Mouse (Mus musculus): ENCODE results near the gene Megf11. TPM values are rescaled to one million over a fixed set of nuclear protein-coding genes. Genes with fewer than 3 reads are reported as not detected.

The Megf11 gene
- polyA plus RNA-seq (2016; fragmentation: Nextera tagmentation; extraction: Ambion mirVana), result 0.92 and 0.99 TPM in 2 replicates

GRCm38 (mm10) chr9:64385511-64386465 is at the start of gene Megf11:
Gene Megf11, plus strand, starts transcription at chr9:64385626.
- DNase-seq (ENCODE audit: extremely low spot score, low spot score), result peak; percentile 72
- WGBS, result under 1% methylated on average over 92 of the region's 93 CpGs
- Histone ChIP-seq H3K27me3 (ENCODE audit: poor library complexity, severe bottlenecking) (peaks cover 86% of the 10 kb centered on the region), H3K9me3 (no peaks in the 10 kb centered on the region), H3K4me3 (peak within 1 kb of the TSS; percentile 74), H3K4me1 (peaks cover 29% of the 10 kb centered on the region), H3K36me3 (replicated peaks) (no peaks in the 10 kb centered on the region), H3K27ac (peak within 1 kb of the TSS; percentile 72)

GRCm38 (mm10) chr9:64335825-64336224 is 49.6 kb upstream of the Megf11 start:
- no peak for DNase-seq (ENCODE audit: extremely low spot score, low spot score)
- Histone ChIP-seq H3K27ac (no peak overlapping the region), H3K4me1 (peaks cover 18% of the 10 kb centered on the region), H3K27me3 (ENCODE audit: poor library complexity, severe bottlenecking) (no peaks in the 10 kb centered on the region), H3K9me3 (no peaks in the 10 kb centered on the region), H3K4me3 (no peak overlapping the region), H3K36me3 (replicated peaks) (peaks cover 17% of the 10 kb centered on the region)
- WGBS, result 90% methylated on average over 6 of the region's 6 CpGs

DNA sequence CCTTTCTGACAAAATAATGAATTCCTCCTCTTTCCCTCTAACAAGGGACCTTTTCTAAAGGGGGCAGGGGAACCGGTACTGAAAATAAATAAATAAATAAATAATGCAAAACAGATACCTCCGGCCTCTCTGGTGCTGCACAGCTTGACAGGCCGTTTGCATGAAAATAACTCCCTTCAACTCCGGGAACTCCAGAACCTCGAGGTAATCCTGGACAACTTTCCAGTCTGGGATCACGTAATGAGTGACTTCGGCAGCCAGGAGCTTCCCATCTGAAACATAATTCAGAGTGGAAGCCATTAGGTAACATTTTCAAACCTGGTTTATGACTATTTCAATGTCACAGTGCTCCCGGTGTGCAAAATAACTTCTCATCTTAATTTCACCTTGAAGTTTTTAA is 46.1 kb upstream of the Megf11 start:
- peak overlapping the region; percentile 59 for H3K4me3 ChIP-seq
- 35% methylated on average over 8 of the region's 8 CpGs for WGBS
- no peak for DNase-seq (ENCODE audit: extremely low spot score, low spot score)

DNA sequence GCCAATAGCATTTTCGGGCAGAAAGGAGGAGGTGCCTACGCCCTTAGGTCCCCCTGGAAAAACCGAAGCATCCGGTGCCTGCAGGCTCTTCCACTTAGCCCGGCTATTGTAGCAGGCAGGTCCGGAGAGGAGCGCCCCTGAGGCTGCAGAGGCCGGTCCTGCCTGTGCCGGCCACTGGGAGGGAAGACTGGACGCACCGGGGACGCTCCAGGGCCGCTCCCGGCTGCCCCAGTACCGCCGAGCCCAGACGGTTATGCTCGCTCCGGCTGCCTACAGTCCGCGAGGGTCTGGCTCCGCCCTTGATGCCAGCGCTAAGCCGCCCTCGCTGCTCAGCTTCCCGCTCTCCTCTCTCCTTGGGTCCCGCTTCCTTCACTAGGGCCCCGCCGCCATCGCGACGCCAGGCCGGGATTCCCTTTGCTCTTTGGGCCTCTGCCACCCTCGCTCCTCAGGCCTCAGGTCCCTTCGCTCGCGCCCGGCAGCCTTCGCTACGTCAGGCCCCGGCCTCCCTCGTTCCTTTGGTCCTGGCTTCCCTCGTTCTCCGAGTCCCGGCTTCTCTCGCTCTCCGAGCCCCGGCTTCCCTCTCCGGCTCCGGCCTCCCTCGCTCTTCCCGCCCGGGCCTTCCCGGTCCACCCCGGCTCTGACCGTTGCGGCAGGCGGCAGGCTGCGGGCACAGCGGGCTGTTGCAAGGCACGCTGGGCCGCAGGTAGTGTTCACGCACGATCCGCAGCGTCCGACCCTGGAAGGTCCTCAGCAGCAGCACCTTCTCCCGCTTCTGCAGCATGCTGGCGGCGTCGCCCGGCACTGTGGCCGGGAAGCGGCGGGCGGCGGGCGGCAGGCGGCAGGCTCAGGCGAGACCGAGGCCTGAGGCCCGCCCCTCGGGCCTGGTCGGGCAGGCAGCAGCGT is 44.8 kb upstream of the Megf11 start:
- under 1% methylated on average over 85 of the region's 85 CpGs for WGBS
- Histone ChIP-seq H3K4me1 (peaks cover 25% of the 10 kb centered on the region), H3K9me3 (no peaks in the 10 kb centered on the region), H3K4me3 (peak overlapping the region; percentile 59), H3K27me3 (ENCODE audit: poor library complexity, severe bottlenecking) (no peaks in the 10 kb centered on the region), H3K36me3 (replicated peaks) (peaks cover 17% of the 10 kb centered on the region), H3K27ac (peak overlapping the region; percentile 100)
- peak; percentile 82 for DNase-seq (ENCODE audit: extremely low spot score, low spot score)

More for the DNA sequence above, 46.1 kb upstream of the Megf11 start:
- Histone ChIP-seq H3K27me3 (ENCODE audit: poor library complexity, severe bottlenecking) (no peaks in the 10 kb centered on the region), H3K36me3 (replicated peaks) (peaks cover 17% of the 10 kb centered on the region), H3K4me1 (peaks cover 25% of the 10 kb centered on the region), H3K9me3 (no peaks in the 10 kb centered on the region), H3K27ac (no peak overlapping the region)

GRCm38 (mm10) chr9:64341254-64341566 is 44.2 kb upstream of the Megf11 start, which contains the start of gene Dis3l:
Gene Dis3l, minus strand, starts transcription at chr9:64341288.
- WGBS, result 19% methylated on average over 16 of the region's 16 CpGs
- no peak for DNase-seq (ENCODE audit: extremely low spot score, low spot score)

GRCm38 (mm10) chr9:64341671-64342070 is 43.8 kb upstream of the Megf11 start:
- H3K4me3 ChIP-seq, result peak overlapping the region; percentile 59; the same call in 1 of the 2 replicates
- H3K9me3 ChIP-seq, result no peaks in the 10 kb centered on the region
- H3K27ac ChIP-seq, result peak overlapping the region; percentile 100; the same call in 1 of the 2 replicates
- no peak for DNase-seq (ENCODE audit: extremely low spot score, low spot score)
- H3K27me3 ChIP-seq (ENCODE audit: poor library complexity, severe bottlenecking), result no peaks in the 10 kb centered on the region
- WGBS, result 91% methylated on average over 8 of the region's 8 CpGs
- peaks cover 25% of the 10 kb centered on the region for H3K4me1 ChIP-seq
- H3K36me3 ChIP-seq (replicated peaks), result 0 out of 2 replicates have a peak, but pooled peaks cover 9% of the 10 kb centered on the region

More at GRCm38 (mm10) chr9:64341254-64341566, 44.2 kb upstream of the Megf11 start, which contains the start of gene Dis3l:
- H3K27me3 ChIP-seq (ENCODE audit: poor library complexity, severe bottlenecking), result no peaks in the 10 kb centered on the region
- peaks cover 25% of the 10 kb centered on the region for H3K4me1 ChIP-seq
- H3K36me3 ChIP-seq (replicated peaks), result peaks cover 14% of the 10 kb centered on the region
- no peaks in the 10 kb centered on the region for H3K9me3 ChIP-seq
- peak within 1 kb of the TSS; percentile 100 for H3K27ac ChIP-seq
- peak within 1 kb of the TSS; percentile 59 for H3K4me3 ChIP-seq

GRCm38 (mm10) chr9:64343656-64344055 is 41.8 kb upstream of the Megf11 start:
- Histone ChIP-seq H3K36me3 (replicated peaks) (no peaks in the 10 kb centered on the region), H3K27me3 (ENCODE audit: poor library complexity, severe bottlenecking) (no peaks in the 10 kb centered on the region), H3K4me1 (peaks cover 25% of the 10 kb centered on the region), H3K9me3 (no peaks in the 10 kb centered on the region), H3K27ac (no peak overlapping the region), H3K4me3 (no peak overlapping the region)
- 90% methylated on average over 2 of the region's 2 CpGs for WGBS
- no peak for DNase-seq (ENCODE audit: extremely low spot score, low spot score)

DNA sequence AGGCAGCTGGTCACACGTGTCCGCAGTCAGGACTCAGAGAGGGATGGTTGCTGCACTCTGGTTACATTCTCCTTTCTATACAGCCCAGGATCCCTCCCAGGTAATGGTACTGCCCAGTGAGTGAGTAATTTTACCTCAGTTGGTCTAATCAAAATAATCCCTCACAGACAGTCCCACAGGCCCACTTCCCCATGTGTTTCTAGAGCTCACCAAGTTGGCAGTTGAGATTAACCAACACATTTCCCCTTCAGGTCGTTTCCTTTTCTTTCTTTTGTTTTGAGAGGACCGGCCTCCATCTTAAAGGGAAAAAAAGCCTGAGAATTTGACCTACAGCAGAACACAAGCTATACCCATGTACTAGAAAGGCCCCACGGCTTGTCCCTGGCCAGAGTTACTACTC is 39.5 kb upstream of the Megf11 start:
- WGBS, result 69% methylated on average over 5 of the region's 5 CpGs
- no peak overlapping the region for H3K27ac ChIP-seq
- H3K4me1 ChIP-seq, result peaks cover 6% of the 10 kb centered on the region
- H3K36me3 ChIP-seq (replicated peaks), result no peaks in the 10 kb centered on the region
- no peaks in the 10 kb centered on the region for H3K27me3 ChIP-seq (ENCODE audit: poor library complexity, severe bottlenecking)
- DNase-seq (ENCODE audit: extremely low spot score, low spot score), result no peak
- H3K9me3 ChIP-seq, result no peaks in the 10 kb centered on the region
- no peak overlapping the region for H3K4me3 ChIP-seq

- no peak for DNase-seq (ENCODE audit: extremely low spot score, low spot score)
- no peaks in the 10 kb centered on the region for H3K36me3 ChIP-seq (replicated peaks)
- H3K4me3 ChIP-seq, result no peak overlapping the region
- no peak overlapping the region for H3K27ac ChIP-seq
- no peaks in the 10 kb centered on the region for H3K4me1 ChIP-seq
- WGBS, result 0% methylated on average over 1 of the region's 1 CpGs
- no peaks in the 10 kb centered on the region for H3K9me3 ChIP-seq
- no peaks in the 10 kb centered on the region for H3K27me3 ChIP-seq (ENCODE audit: poor library complexity, severe bottlenecking)
Observed at GRCm38 (mm10) chr9:64347377-64347776, 38.0 kb upstream of the Megf11 start.

DNA sequence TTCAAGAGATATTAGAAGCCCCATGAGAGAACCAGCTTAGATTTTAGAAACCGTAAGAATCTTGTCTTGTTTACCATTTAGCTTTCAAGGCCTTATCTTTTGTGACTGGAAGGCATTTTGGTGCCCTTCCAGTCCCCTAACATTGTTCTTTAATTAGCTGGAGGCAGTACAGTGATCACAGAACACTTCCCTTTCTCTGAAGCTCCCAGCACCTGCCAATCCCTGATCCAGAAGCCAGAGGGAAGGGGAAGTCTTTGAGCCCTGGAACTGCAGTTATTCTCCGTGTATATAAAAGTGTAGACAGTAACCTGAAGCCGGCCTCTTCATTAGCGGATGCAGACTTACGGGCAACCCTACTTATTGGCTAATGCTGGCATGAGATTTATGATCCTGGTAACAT is 35.9 kb upstream of the Megf11 start:
- Histone ChIP-seq H3K27me3 (ENCODE audit: poor library complexity, severe bottlenecking) (no peaks in the 10 kb centered on the region), H3K4me3 (no peak overlapping the region), H3K4me1 (no peaks in the 10 kb centered on the region), H3K9me3 (no peaks in the 10 kb centered on the region), H3K27ac (no peak overlapping the region), H3K36me3 (replicated peaks) (no peaks in the 10 kb centered on the region)
- WGBS, result 82% methylated on average over 5 of the region's 5 CpGs
- DNase-seq (ENCODE audit: extremely low spot score, low spot score), result no peak

GRCm38 (mm10) chr9:64351191-64351590 is 34.2 kb upstream of the Megf11 start:
- H3K4me1 ChIP-seq, result no peaks in the 10 kb centered on the region
- no peak for DNase-seq (ENCODE audit: extremely low spot score, low spot score)
- no peaks in the 10 kb centered on the region for H3K27me3 ChIP-seq (ENCODE audit: poor library complexity, severe bottlenecking)
- H3K4me3 ChIP-seq, result no peak overlapping the region
- no peak overlapping the region for H3K27ac ChIP-seq
- H3K9me3 ChIP-seq, result no peaks in the 10 kb centered on the region
- 41% methylated on average over 3 of the region's 3 CpGs for WGBS
- no peaks in the 10 kb centered on the region for H3K36me3 ChIP-seq (replicated peaks)

DNA sequence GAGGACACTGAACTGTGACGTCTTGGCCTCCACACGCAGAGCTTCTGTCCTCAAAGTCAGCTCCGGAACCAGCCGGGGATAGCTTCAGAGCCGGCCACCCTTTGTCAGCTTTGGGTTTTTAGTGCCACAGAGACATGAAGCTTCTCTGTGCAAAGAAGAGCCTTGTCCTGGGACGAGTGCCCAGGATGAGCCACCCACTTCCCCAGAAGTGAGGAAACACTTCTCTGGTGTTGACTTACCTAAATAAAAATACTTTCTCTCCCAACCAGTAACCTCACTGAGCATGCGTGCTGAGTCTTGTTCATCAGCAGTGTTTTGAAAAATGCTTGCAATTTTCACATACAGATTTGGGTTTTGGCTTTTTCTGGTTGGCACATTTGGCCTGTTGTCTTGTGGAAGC is 29.8 kb upstream of the Megf11 start:
- 94% methylated on average over 7 of the region's 7 CpGs for WGBS
- Histone ChIP-seq H3K27me3 (ENCODE audit: poor library complexity, severe bottlenecking) (no peaks in the 10 kb centered on the region), H3K4me3 (no peak overlapping the region), H3K9me3 (no peaks in the 10 kb centered on the region), H3K36me3 (replicated peaks) (no peaks in the 10 kb centered on the region), H3K4me1 (no peaks in the 10 kb centered on the region), H3K27ac (no peak overlapping the region)
- DNase-seq (ENCODE audit: extremely low spot score, low spot score), result no peak
